Mouse (Mus musculus) kidney, embryonic 15.5 days (tissue): ENCODE measurements around the gene Bicdl1. TPM values are rescaled to one million over a fixed set of nuclear protein-coding genes. Genes with fewer than 3 reads are reported as not detected.

ENCODE experiments used
- ATAC-seq: fragments of 200-750 bp; cut with Nextera tagmentation; replicated peaks from 2 replicates; pipeline ENCODE4 v1.8.0; 2017; ENCODE audit warnings: moderate TSS enrichment; ENCODE audit not compliant: low FRiP score
- H3K27ac ChIP-seq: fragments of 300-500 bp; sonication (generic); 2 replicates; pipeline ENCODE4 v1.5.1; 2015; ENCODE audit warnings: mild to moderate bottlenecking, inconsistent platforms
- H3K27me3 ChIP-seq: fragments of 300-500 bp; sonication (generic); 2 replicates; pipeline ENCODE4 v1.6.1; 2015; ENCODE audit warnings: inconsistent platforms
- H3K36me3 ChIP-seq: fragments of 300-500 bp; sonication (generic); 2 replicates; pipeline ENCODE4 v1.6.1; 2015; ENCODE audit warnings: inconsistent platforms
- H3K4me1 ChIP-seq: fragments of 300-500 bp; sonication (generic); 2 replicates; pipeline ENCODE4 v1.6.1; 2015; ENCODE audit warnings: inconsistent platforms
- H3K4me2 ChIP-seq: fragments of 300-500 bp; sonication (generic); 2 replicates; pipeline ENCODE4 v1.6.1; 2015; ENCODE audit warnings: moderate library complexity, mild to moderate bottlenecking, inconsistent platforms
- H3K4me3 ChIP-seq: fragments of 300-500 bp; sonication (generic); replicated peaks from 2 replicates; pipeline ENCODE4 v1.5.1; 2015; ENCODE audit warnings: mild to moderate bottlenecking, inconsistent platforms
- H3K9ac ChIP-seq: fragments of 300-500 bp; sonication (generic); 2 replicates; pipeline ENCODE4 v1.6.1; 2015; ENCODE audit warnings: mild to moderate bottlenecking, inconsistent platforms
- H3K9me3 ChIP-seq: fragments of 300-500 bp; sonication (generic); replicated peaks from 2 replicates; pipeline ENCODE4 v1.6.1; 2016; ENCODE audit warnings: inconsistent platforms
- WGBS: fragments of 180-500 bp; shearing (Covaris S2); methylation state at CpG from one replicate; pipeline ENCODE4 v1.1.7; 2015; ENCODE audit warnings: mixed read lengths; 5-methylcytosine and 5-hydroxymethylcytosine counted together
- microRNA-seq: library from miRNA; unstranded; fragments of <30 nt; microRNA quantifications from one replicate; pipeline ENCODE4, GENCODE M21; 2016
- polyA plus RNA-seq: library from polyadenylated mRNA; unstranded; fragments of >200 nt; fragmentation: Nextera tagmentation; extraction: Ambion mirVana; gene quantifications from 2 replicates; pipeline ENCODE4 v1.2.1, GENCODE M21; 2015

Bicdl1 gene
- polyA plus RNA-seq, 1 experiment from 2014 or later = 12.0 TPM

- WGBS = 89% methylated on average over 7 of the region's 7 CpGs
- Histone ChIP-seq H3K4me2 (no peak overlapping the region), H3K9ac (no peak overlapping the region), H3K27ac (no peak overlapping the region), H3K4me3 (no peak overlapping the region), H3K27me3 (no peaks in the 10 kb centered on the region), H3K9me3 (no peaks in the 10 kb centered on the region), H3K4me1 (no peaks in the 10 kb centered on the region), H3K36me3 (peaks cover 100% of the 10 kb centered on the region)
- ATAC-seq = no peak
These were observed 116.5 kb downstream of the Bicdl1 start for GRCm38 (mm10) chr5:115614948-115615347.

- H3K4me1 ChIP-seq = no peaks in the 10 kb centered on the region
- H3K27ac ChIP-seq = no peak overlapping the region
- no peak overlapping the region for H3K4me2 ChIP-seq
- no peaks in the 10 kb centered on the region for H3K27me3 ChIP-seq
- no peak overlapping the region for H3K4me3 ChIP-seq
- H3K9ac ChIP-seq = no peak overlapping the region
- no peak for ATAC-seq
- H3K9me3 ChIP-seq = no peaks in the 10 kb centered on the region
- 90% methylated on average over 9 of the region's 9 CpGs for WGBS
- peaks cover 100% of the 10 kb centered on the region for H3K36me3 ChIP-seq
These were observed 118.1 kb downstream of the Bicdl1 start for GRCm38 (mm10) chr5:115613332-115613731.

DNA sequence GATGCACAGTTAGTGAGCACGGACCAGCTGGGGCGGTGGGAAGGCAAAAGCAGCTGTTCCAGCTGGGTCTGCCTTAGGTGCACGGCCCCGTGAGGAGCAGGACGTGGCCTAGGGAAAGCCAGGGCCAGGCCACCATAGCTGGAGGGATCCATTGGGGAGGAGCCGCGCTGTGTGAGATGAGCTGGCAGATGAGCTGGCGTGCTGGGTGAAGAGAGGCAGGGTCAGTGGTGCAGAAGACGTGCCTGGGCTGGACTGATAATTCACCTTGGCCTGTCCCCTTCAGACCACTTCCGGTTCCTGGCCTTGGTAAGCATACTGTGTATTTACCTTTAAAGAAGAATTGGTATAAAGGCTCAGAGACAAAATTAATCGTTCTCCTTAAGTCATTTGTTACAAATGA, 119.9 kb downstream of the Bicdl1 start:
- Histone ChIP-seq H3K36me3 (peaks cover 99% of the 10 kb centered on the region), H3K4me2 (no peak overlapping the region), H3K9ac (no peak overlapping the region), H3K9me3 (no peaks in the 10 kb centered on the region), H3K4me1 (no peaks in the 10 kb centered on the region), H3K27me3 (no peaks in the 10 kb centered on the region), H3K4me3 (no peak overlapping the region), H3K27ac (no peak overlapping the region)
- 95% methylated on average over 11 of the region's 11 CpGs for WGBS
- no peak for ATAC-seq

DNA sequence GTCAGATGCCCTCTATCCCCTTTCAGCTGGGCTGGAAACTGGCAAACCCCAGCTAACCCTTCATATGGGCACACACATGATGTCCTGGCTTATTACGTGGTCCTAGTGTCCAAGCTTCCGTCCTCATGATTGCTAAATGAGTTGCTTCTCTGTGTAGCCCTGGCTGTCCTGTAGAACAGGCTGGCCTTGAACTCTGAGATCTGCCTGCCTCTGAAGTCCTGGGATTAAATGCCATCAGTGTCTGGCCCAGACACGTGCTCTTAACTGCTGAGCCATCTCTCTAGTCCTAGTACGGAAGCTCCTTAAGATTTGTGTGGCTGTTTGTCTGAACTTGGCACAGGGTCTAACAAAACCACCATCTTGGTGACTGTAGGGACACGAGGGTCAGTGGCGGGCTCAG, 127.9 kb downstream of the Bicdl1 start:
- Histone ChIP-seq H3K4me3 (no peak overlapping the region), H3K27ac (no peak overlapping the region), H3K4me1 (no peaks in the 10 kb centered on the region), H3K36me3 (peaks cover 97% of the 10 kb centered on the region), H3K9ac (no peak overlapping the region), H3K4me2 (no peak overlapping the region), H3K27me3 (no peaks in the 10 kb centered on the region), H3K9me3 (no peaks in the 10 kb centered on the region)
- WGBS = 92% methylated on average over 6 of the region's 6 CpGs
- ATAC-seq = no peak

Small RNA genes lying within 50 kb of the gene (microRNA-seq; reads per million reads assigned to microRNA genes)
- gene Mir7030 = not detected

Other genes with a start within 250 kb of the Bicdl1 start
- gene Sirt4, start 246.9 kb downstream of the Bicdl1 start, polyA plus RNA-seq = 24.6 and 25.0 TPM in 2 replicates
- gene Pxn, start 224.9 kb downstream of the Bicdl1 start, polyA plus RNA-seq = 51.7 and 56.1 TPM in 2 replicates
- 1,539 and 1,600 TPM in 2 replicates for gene Rplp0, start 172.2 kb downstream of the Bicdl1 start, polyA plus RNA-seq
- 44.3 and 49.3 TPM in 2 replicates for gene Gcn1l1, start 166.4 kb downstream of the Bicdl1 start, polyA plus RNA-seq
- gene Rab35, start 99.7 kb downstream of the Bicdl1 start, polyA plus RNA-seq = 16.0 and 16.2 TPM in 2 replicates
- 35.4 and 39.2 TPM in 2 replicates for gene Cit, start 113.7 kb upstream of the Bicdl1 start, polyA plus RNA-seq